Mouse (Mus musculus): Measurements from ENCODE around the gene Gm12166.
"Not testable (repeated sequence)": the region's sequence is repeated elsewhere in the genome, so short reads cannot be mapped to it uniquely, and the experiment has no call there.

Gm12166 gene

DNA sequence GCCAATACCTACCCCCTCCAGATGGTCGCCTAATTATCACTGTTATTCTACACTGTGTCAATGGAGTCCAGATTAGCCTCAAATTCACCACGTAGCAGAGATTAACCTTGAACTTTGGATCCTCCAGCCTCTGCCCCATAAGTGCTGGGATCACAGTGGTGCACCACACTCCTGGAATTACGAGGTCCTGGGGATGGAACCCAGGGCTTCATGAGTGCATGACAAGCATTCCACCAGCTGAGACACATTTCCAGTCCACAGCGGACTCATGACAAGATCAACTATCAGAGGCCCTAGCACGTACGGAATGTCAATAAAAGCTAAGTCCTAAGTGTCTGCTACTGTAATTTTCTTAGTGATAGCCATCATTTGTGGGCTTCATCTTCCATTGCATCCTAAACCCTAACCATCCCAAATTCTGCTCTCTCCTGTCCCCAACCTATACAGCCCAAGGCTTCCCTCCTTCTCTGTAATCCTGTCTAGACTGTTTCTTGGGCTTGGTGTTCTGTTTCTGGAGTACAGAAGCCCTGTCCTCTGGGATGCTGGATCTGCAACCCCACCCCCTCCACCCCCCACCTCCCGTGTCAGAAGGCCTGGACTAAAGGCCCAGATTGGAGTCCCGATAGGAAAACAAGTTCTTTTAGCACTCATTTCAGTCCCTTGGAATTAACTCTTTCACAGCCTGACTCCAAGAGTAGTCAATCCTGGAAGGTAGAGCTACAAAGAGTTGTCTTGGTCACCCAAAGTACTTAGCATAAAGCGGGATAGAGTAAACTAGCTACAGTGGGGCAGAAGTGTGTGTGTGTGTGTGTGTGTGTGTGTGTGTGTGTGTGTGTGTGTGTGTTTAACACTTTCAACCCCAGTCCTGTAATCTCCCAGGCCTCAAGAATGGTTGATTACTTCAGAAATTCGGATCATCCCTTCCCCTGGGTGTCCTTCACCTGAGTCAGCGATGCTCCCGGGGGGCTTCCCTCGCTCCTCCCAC is 3.1 kb upstream of the Gm12166 start:
- DNase-seq (ENCODE audit: low spot score in 2 of 2): no peak

GRCm38 (mm10) chr11:46054311-46054710 is 2.2 kb upstream of the Gm12166 start:
- DNase-seq (ENCODE audit: low spot score in 2 of 2): no peak

DNA sequence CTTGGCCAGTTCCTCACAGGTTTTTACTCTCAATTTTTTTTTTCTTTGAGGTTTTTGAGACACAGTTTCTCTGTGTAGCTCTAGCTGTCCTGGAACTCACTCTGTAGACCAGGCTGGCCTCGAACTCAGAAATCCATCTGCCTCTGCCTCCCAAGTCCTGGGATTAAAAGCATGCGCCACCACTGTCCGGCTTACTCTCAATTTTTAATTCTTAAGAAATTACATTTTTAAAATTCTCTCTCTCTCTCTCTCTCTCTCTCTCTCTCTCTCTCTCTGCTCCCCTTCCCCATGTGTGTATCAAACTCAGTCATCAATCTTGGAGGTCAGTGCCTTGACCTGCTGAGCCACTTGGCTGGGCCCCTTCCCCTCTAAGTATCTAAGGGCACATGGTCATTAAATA is 1.3 kb upstream of the Gm12166 start:
- not testable (repeated sequence) for DNase-seq (ENCODE audit: low spot score in 2 of 2)

- DNase-seq (ENCODE audit: low spot score in 2 of 2): no peak
These were observed 4.9 kb downstream of the Gm12166 start for GRCm38 (mm10) chr11:46047264-46047663.

- DNase-seq (ENCODE audit: low spot score in 2 of 2): no peak
These were observed 7.3 kb downstream of the Gm12166 start for GRCm38 (mm10) chr11:46044781-46045180.

- DNase-seq (ENCODE audit: low spot score in 2 of 2): no peak
These were observed 10.4 kb downstream of the Gm12166 start for GRCm38 (mm10) chr11:46041607-46042267.

DNA sequence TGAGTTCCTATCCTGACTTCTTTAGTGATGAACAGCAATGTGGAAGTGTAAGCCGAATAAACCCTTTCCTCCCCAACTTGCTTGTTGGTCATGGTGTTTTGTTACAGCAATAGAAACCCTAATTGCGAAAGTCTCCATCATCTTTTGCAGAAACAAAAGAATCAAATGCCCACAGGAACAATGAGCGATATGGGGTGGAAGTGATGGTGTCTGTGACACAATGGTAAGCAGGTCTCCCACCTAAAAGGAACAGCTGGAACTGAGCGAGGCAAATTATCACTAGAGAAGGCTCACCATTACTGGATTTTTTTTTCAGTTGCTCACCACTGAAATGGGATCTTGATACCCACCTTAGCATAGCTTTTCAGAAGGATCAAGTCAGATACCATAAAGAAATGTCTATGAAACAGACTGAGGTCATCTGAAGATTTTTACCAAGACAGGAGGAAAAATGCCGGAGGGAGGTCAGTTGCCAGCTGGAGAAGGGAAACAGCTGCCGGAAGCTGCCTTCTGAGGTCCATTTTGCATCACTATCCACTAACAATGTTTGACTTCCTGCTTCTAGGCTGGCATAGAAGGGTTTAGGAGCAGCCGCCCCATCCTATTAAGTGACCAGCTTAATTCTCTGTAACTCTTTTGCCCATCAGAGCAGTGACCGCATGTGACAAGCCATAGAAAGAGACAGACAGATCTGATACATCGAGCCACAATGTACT is 11.1 kb downstream of the Gm12166 start:
- no peak for DNase-seq (ENCODE audit: low spot score in 2 of 2)

- DNase-seq (ENCODE audit: low spot score in 2 of 2): peak in 1 of 2 experiments; percentile 42
These were observed 12.8 kb downstream of the Gm12166 start for GRCm38 (mm10) chr11:46039335-46039734.

DNA sequence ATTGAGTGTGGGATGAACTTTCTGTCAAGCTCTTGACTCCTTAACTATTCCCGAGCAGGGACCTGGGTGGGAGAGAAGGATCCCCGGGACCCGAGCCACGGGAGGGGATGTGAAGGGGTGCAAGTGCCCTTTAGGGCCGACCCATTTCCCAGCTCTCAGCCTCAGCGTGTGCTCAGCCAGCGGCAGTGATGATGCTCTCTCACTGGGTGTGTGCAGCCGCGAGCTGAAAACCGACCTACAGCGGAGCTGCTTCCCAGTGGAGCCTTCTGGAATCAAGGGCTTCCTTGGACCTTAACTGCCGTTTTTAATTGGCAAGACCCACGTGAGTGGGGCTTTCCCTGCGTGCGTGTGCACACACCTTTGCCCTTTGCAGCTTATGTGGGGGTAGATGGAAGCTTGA is 13.2 kb downstream of the Gm12166 start:
- no peak for DNase-seq (ENCODE audit: low spot score in 2 of 2)

DNA sequence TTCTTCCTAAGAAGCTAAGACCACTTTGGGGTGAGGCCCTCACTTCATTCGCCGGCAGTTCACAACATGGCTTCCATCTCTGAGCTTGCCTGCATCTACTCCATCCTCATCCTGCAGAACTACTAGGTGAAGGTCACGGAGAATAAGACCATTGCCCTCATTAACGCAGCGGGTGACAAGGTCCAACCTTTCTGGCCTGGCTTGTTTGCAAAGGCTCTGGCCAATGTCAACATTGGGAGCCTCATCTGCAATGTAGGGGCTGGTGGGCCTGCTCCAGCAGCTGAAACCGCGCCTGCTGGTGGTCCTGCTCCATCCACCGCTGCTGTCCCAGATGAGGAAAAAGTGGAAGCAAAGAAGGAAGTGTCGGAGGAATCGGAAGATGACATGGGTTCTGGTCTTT is 15.7 kb downstream of the Gm12166 start:
- no peak for DNase-seq (ENCODE audit: low spot score in 2 of 2)

GRCm38 (mm10) chr11:46032956-46033355 is 19.2 kb downstream of the Gm12166 start:
- DNase-seq (ENCODE audit: low spot score in 2 of 2): peak; percentile 4 to 36

DNA sequence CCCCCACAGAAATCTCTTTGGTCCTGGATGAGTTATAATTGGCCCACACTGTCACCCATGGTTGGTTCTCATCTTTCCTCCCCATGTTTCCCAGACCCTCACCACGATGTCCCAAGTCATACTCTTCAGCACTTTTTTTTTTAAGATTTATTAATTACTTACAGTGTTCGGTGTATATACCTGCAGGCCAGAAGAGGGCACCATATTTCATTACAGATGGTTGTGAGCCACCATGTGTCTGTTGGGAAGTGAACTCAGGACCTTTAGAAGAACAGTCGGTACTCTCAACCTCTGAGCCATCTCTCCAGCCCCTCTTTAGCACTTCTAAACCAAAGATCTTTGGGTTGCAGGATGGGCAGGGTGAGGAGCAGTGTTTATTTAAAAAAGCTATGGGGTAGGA is 20.7 kb downstream of the Gm12166 start:
- peak; percentile 5 to 20 for DNase-seq (ENCODE audit: low spot score in 2 of 2)

DNA sequence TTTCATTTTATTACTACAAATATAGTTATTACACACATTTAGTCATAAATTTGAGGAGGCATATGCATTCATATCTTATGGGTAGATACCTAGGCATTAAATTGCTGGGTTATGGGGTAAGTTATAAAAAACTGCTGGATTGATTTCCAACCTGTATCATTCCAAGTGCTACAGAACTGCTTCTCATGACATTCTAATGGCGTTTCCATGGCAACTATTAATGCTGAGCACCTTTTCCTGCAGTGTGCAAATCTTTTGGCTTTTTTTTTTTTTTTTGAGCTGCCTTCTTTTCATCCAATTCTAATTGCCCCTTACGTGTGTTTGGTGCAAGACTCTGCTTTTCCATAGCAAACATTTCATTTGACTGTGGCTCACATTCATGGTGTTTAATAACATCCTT is 22.1 kb downstream of the Gm12166 start:
- DNase-seq (ENCODE audit: low spot score in 2 of 2): no peak

DNA sequence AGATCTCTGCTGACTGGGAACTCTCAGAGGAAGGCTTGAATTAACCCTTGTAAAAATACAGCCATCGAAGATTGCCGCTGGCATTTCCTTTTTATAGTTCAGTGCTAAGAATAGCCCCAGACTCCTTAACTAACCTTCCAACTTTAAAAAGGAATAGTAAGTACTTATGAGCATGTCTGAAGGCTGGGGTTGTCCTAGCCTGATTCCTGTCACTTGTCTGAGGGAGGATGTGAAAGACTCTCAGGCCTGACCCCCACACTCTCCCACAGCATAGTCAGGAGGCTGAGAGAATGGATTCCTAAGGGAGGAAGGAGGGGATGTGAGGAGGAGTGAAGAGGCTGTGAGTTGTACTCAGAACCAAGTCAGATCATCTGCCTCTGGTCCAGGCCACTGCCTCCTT is 22.6 kb downstream of the Gm12166 start:
- DNase-seq (ENCODE audit: low spot score in 2 of 2): peak; percentile 9 to 50

GRCm38 (mm10) chr11:46027952-46028814 is 23.9 kb downstream of the Gm12166 start:
- peak in 1 of 2 experiments; percentile 17 for DNase-seq (ENCODE audit: low spot score in 2 of 2)

- peak; percentile 18 to 45 for DNase-seq (ENCODE audit: low spot score in 2 of 2)
These were observed 26.1 kb downstream of the Gm12166 start for GRCm38 (mm10) chr11:46025962-46026392.

DNA sequence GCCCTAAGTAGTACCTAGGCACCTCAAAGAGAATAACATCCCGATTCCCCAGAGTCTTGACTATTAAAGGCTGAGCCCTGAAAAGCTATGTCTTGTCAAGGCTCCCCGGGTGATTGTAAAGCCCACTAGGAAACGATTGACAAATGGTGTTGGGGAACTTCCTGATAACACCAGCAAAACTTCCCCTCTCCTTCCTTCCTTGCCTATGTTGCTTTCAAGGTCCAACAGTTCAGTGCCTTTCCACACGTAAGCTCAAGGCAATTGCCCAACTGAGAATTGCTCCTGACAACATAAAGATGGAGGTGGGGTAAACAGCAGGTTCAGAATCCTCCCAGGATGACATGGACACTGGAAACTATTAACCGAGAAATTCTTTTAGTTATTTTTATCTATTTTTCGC is 29.1 kb downstream of the Gm12166 start:
- peak in 1 of 2 experiments; percentile 8 for DNase-seq (ENCODE audit: low spot score in 2 of 2)

GRCm38 (mm10) chr11:46021850-46022249 is 30.3 kb downstream of the Gm12166 start:
- DNase-seq (ENCODE audit: low spot score in 2 of 2): no peak

- DNase-seq (ENCODE audit: low spot score in 2 of 2): no peak
These were observed 31.9 kb downstream of the Gm12166 start for GRCm38 (mm10) chr11:46020246-46020645.

GRCm38 (mm10) chr11:46016061-46016460 is 36.1 kb downstream of the Gm12166 start:
- DNase-seq (ENCODE audit: low spot score in 2 of 2): no peak

Data from urinary bladder, postnatal 4 days (tissue).